Mouse (Mus musculus): ENCODE results near the gene Gphb5. TPM values are rescaled to one million over a fixed set of nuclear protein-coding genes. Genes with fewer than 3 reads are reported as not detected.

Gphb5 gene
- polyA plus RNA-seq, 1 experiment from 2014 or later: not detected

GRCm38 (mm10) chr12:75388521-75388920 is 28.1 kb downstream of the Gphb5 start:
- Histone ChIP-seq H3K27me3 (ENCODE audit: low read depth, poor library complexity, severe bottlenecking) (no peaks in the 10 kb centered on the region), H3K4me1 (no peaks in the 10 kb centered on the region), H3K36me3 (no peaks in the 10 kb centered on the region), H3K9me3 (replicated peaks) (no peaks in the 10 kb centered on the region), H3K27ac (replicated peaks) (no peak overlapping the region), H3K4me3 (no peak overlapping the region)
- DNase-seq (ENCODE audit: low spot score): no peak
- WGBS: 94% methylated on average over 9 of the region's 9 CpGs

GRCm38 (mm10) chr12:75387846-75388245 is 28.7 kb downstream of the Gphb5 start:
- Histone ChIP-seq H3K27me3 (ENCODE audit: low read depth, poor library complexity, severe bottlenecking) (no peaks in the 10 kb centered on the region), H3K27ac (replicated peaks) (no peak overlapping the region), H3K36me3 (no peaks in the 10 kb centered on the region), H3K4me3 (no peak overlapping the region), H3K4me1 (no peaks in the 10 kb centered on the region), H3K9me3 (replicated peaks) (no peaks in the 10 kb centered on the region)
- 91% methylated on average over 15 of the region's 15 CpGs for WGBS
- no peak for DNase-seq (ENCODE audit: low spot score)

GRCm38 (mm10) chr12:75387156-75387555 is 29.4 kb downstream of the Gphb5 start:
- no peaks in the 10 kb centered on the region for H3K9me3 ChIP-seq (replicated peaks)
- H3K27ac ChIP-seq (replicated peaks): no peak overlapping the region
- DNase-seq (ENCODE audit: low spot score): no peak
- no peak overlapping the region for H3K4me3 ChIP-seq
- no peaks in the 10 kb centered on the region for H3K27me3 ChIP-seq (ENCODE audit: low read depth, poor library complexity, severe bottlenecking)
- H3K4me1 ChIP-seq: no peaks in the 10 kb centered on the region
- H3K36me3 ChIP-seq: no peaks in the 10 kb centered on the region
- WGBS: 86% methylated on average over 8 of the region's 8 CpGs

GRCm38 (mm10) chr12:75386731-75387130 is 29.9 kb downstream of the Gphb5 start:
- H3K36me3 ChIP-seq: no peaks in the 10 kb centered on the region
- WGBS: 94% methylated on average over 9 of the region's 9 CpGs
- no peak overlapping the region for H3K4me3 ChIP-seq
- no peaks in the 10 kb centered on the region for H3K4me1 ChIP-seq
- DNase-seq (ENCODE audit: low spot score): no peak
- no peaks in the 10 kb centered on the region for H3K27me3 ChIP-seq (ENCODE audit: low read depth, poor library complexity, severe bottlenecking)
- H3K27ac ChIP-seq (replicated peaks): no peak overlapping the region
- H3K9me3 ChIP-seq (replicated peaks): no peaks in the 10 kb centered on the region

GRCm38 (mm10) chr12:75376126-75376525 is 40.5 kb downstream of the Gphb5 start:
- Histone ChIP-seq H3K9me3 (replicated peaks) (no peaks in the 10 kb centered on the region), H3K4me3 (no peak overlapping the region), H3K27ac (replicated peaks) (no peak overlapping the region), H3K4me1 (no peaks in the 10 kb centered on the region), H3K36me3 (no peaks in the 10 kb centered on the region), H3K27me3 (ENCODE audit: low read depth, poor library complexity, severe bottlenecking) (no peaks in the 10 kb centered on the region)
- DNase-seq (ENCODE audit: low spot score): no peak
- 90% methylated on average over 6 of the region's 6 CpGs for WGBS

GRCm38 (mm10) chr12:75375060-75375459 is 41.5 kb downstream of the Gphb5 start:
- 89% methylated on average over 12 of the region's 12 CpGs for WGBS
- Histone ChIP-seq H3K27ac (replicated peaks) (no peak overlapping the region), H3K27me3 (ENCODE audit: low read depth, poor library complexity, severe bottlenecking) (no peaks in the 10 kb centered on the region), H3K36me3 (no peaks in the 10 kb centered on the region), H3K4me1 (no peaks in the 10 kb centered on the region), H3K4me3 (no peak overlapping the region), H3K9me3 (replicated peaks) (no peaks in the 10 kb centered on the region)
- DNase-seq (ENCODE audit: low spot score): no peak

GRCm38 (mm10) chr12:75374437-75374836 is 42.1 kb downstream of the Gphb5 start:
- H3K9me3 ChIP-seq (replicated peaks): no peaks in the 10 kb centered on the region
- no peaks in the 10 kb centered on the region for H3K36me3 ChIP-seq
- no peaks in the 10 kb centered on the region for H3K27me3 ChIP-seq (ENCODE audit: low read depth, poor library complexity, severe bottlenecking)
- no peak overlapping the region for H3K4me3 ChIP-seq
- no peaks in the 10 kb centered on the region for H3K4me1 ChIP-seq
- no peak for DNase-seq (ENCODE audit: low spot score)
- no peak overlapping the region for H3K27ac ChIP-seq (replicated peaks)
- 89% methylated on average over 10 of the region's 10 CpGs for WGBS

- 84% methylated on average over 2 of the region's 2 CpGs for WGBS
- H3K36me3 ChIP-seq: no peaks in the 10 kb centered on the region
- no peak overlapping the region for H3K4me3 ChIP-seq
- no peaks in the 10 kb centered on the region for H3K27me3 ChIP-seq (ENCODE audit: low read depth, poor library complexity, severe bottlenecking)
- H3K4me1 ChIP-seq: no peaks in the 10 kb centered on the region
- no peak for DNase-seq (ENCODE audit: low spot score)
- no peak overlapping the region for H3K27ac ChIP-seq (replicated peaks)
- H3K9me3 ChIP-seq (replicated peaks): no peaks in the 10 kb centered on the region
Measured at GRCm38 (mm10) chr12:75369418-75369851, 47.1 kb downstream of the Gphb5 start.

GRCm38 (mm10) chr12:75368527-75368926 is 48.1 kb downstream of the Gphb5 start:
- DNase-seq (ENCODE audit: low spot score): no peak
- no peak overlapping the region for H3K4me3 ChIP-seq
- H3K9me3 ChIP-seq (replicated peaks): no peaks in the 10 kb centered on the region
- WGBS: 83% methylated on average over 5 of the region's 5 CpGs
- no peaks in the 10 kb centered on the region for H3K27me3 ChIP-seq (ENCODE audit: low read depth, poor library complexity, severe bottlenecking)
- H3K27ac ChIP-seq (replicated peaks): no peak overlapping the region
- no peaks in the 10 kb centered on the region for H3K36me3 ChIP-seq
- H3K4me1 ChIP-seq: no peaks in the 10 kb centered on the region

GRCm38 (mm10) chr12:75367371-75367770 is 49.2 kb downstream of the Gphb5 start:
- WGBS: 91% methylated on average over 6 of the region's 6 CpGs
- DNase-seq (ENCODE audit: low spot score): no peak
- H3K4me3 ChIP-seq: no peak overlapping the region
- no peak overlapping the region for H3K27ac ChIP-seq (replicated peaks)
- H3K4me1 ChIP-seq: no peaks in the 10 kb centered on the region
- no peaks in the 10 kb centered on the region for H3K36me3 ChIP-seq
- no peaks in the 10 kb centered on the region for H3K9me3 ChIP-seq (replicated peaks)
- no peaks in the 10 kb centered on the region for H3K27me3 ChIP-seq (ENCODE audit: low read depth, poor library complexity, severe bottlenecking)

GRCm38 (mm10) chr12:75365621-75366124 is 50.9 kb downstream of the Gphb5 start:
- H3K4me1 ChIP-seq: no peaks in the 10 kb centered on the region
- 90% methylated on average over 14 of the region's 14 CpGs for WGBS
- no peaks in the 10 kb centered on the region for H3K36me3 ChIP-seq
- no peak for DNase-seq (ENCODE audit: low spot score)
- no peaks in the 10 kb centered on the region for H3K9me3 ChIP-seq (replicated peaks)
- H3K27ac ChIP-seq (replicated peaks): no peak overlapping the region
- no peaks in the 10 kb centered on the region for H3K27me3 ChIP-seq (ENCODE audit: low read depth, poor library complexity, severe bottlenecking)
- H3K4me3 ChIP-seq: no peak overlapping the region

- Histone ChIP-seq H3K4me1 (no peaks in the 10 kb centered on the region), H3K36me3 (no peaks in the 10 kb centered on the region), H3K27ac (replicated peaks) (no peak overlapping the region), H3K27me3 (ENCODE audit: low read depth, poor library complexity, severe bottlenecking) (no peaks in the 10 kb centered on the region), H3K9me3 (replicated peaks) (no peaks in the 10 kb centered on the region), H3K4me3 (no peak overlapping the region)
- DNase-seq (ENCODE audit: low spot score): no peak
- whole genome bisulfite sequencing: 96% methylated on average over 4 of the region's 4 CpGs
Measured at GRCm38 (mm10) chr12:75364416-75364815, 52.2 kb downstream of the Gphb5 start.

GRCm38 (mm10) chr12:75362456-75362855 is 54.1 kb downstream of the Gphb5 start:
- no peaks in the 10 kb centered on the region for H3K36me3 ChIP-seq
- H3K27ac ChIP-seq (replicated peaks): no peak overlapping the region
- H3K4me1 ChIP-seq: no peaks in the 10 kb centered on the region
- no peak for DNase-seq (ENCODE audit: low spot score)
- no peaks in the 10 kb centered on the region for H3K9me3 ChIP-seq (replicated peaks)
- H3K4me3 ChIP-seq: no peak overlapping the region
- 94% methylated on average over 16 of the region's 16 CpGs for whole genome bisulfite sequencing
- H3K27me3 ChIP-seq (ENCODE audit: low read depth, poor library complexity, severe bottlenecking): no peaks in the 10 kb centered on the region
